Mouse (Mus musculus) Patski (cell line): ENCODE data around the gene Gm9944. TPM values are rescaled to one million over a fixed set of nuclear protein-coding genes. Genes with fewer than 3 reads are reported as not detected.

ENCODE experiments used
- ATAC-seq: fragments of 100-300 bp; one replicate; pipeline ENCODE4 v1.8.0; 2021
- CTCF ChIA-PET: fragments of 350-600 bp; sonication (Branson Sonifier 250); formaldehyde crosslinking; loops from one replicate; lab custom pipeline; 2022; ENCODE audit warnings: inconsistent platforms; lab: Charles Lee
- POLR2A ChIA-PET: fragments of 350-600 bp; sonication (Branson Sonifier 250); formaldehyde crosslinking; loops from one replicate; lab custom pipeline; 2022; ENCODE audit warnings: antibody characterized with exemption, inconsistent platforms; lab: Charles Lee
- DNase-seq: peaks from one replicate; pipeline ENCODE4 v3.0.0-alpha.2; 2011; ENCODE audit warnings: low read depth, low spot score
- H3K27me3 ChIP-seq: fragments of 371-371 bp; one replicate; pipeline ENCODE4 v1.5.1; 2021
- CTCF ChIP-seq: fragments of 100-300 bp; IDR thresholded peaks from one replicate; pipeline ENCODE4 v1.5.1; 2021
- in situ Hi-C: fragments of 300-500 bp; cut with MboI; formaldehyde crosslinking; loops from 3 replicates; pipeline ENCODE4 v1.11.1; 2018; ENCODE audit warnings: low pct_unique_long_range_greater_than_20kb, mixed read lengths
- polyA plus RNA-seq: library from polyadenylated mRNA; unstranded; gene quantifications from one replicate; pipeline ENCODE4 v1.2.3, GENCODE M21; 2021

Gm9944 gene
- polyA plus RNA-seq, 1 experiment from 2014 or later: not detected

DNA sequence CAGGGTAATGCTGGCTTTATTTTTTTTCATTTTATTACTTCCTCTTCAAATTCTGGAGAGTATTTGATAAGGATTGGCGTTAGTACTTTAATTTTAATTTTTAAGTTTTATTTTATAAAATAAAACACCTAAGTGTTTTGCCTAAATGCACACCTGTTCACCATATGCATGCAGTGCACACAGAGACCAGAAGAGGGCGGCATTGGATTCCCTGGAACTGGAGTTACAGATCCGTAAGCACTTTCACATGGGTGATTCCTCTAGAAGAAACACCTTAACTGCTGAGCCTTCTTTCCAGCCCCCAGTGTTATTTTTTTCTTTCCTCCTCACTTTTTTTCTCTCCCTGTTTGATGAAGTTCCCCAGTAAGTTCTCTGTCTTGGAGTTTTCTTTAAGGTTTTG is 24.2 kb downstream of the Gm9944 start:
- no peaks in the 10 kb centered on the region for H3K27me3 ChIP-seq
- CTCF ChIA-PET: interaction anchor here (0.7 to 1.4 kb wide), 6 partner anchors 8 to 78 kb away, joined by 3 to 9 read pairs (median 3); no protein-coding TSS in a partner anchor
- DNase-seq (no peak), ATAC-seq (no peak)
- TF ChIP-seq CTCF: peak; percentile 87
- in situ Hi-C loops: loop anchor here (5.0 kb wide), 1 partner anchor 78 kb away; no protein-coding TSS in a partner anchor
- POLR2A ChIA-PET: no interaction called here

DNA sequence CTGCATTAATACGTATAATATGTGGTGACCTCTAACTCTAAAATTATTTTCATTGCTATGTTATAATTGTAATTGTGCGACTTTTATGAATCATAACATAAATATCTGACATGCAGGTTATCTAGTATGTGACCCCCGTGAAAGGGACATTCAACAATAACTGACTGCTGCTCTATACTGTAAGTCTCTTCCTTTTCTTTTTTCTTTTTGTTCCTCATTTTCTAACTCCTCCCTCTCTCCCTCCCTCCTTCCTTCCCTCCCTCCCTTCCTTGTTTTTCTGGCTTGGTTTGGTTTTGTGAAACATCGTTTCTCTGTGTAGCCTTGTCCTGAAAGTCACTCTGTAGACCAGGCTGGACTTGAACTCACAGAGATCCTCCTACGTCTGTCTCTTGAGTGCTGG is 28.5 kb downstream of the Gm9944 start:
- DNase-seq (no peak), ATAC-seq (no peak)
- in situ Hi-C loops: loop anchor here (25.0 kb wide), 1 partner anchor 888 kb away; the partner anchor contains the start of gene Tnfrsf8
- no peaks in the 10 kb centered on the region for H3K27me3 ChIP-seq
- no peak for TF ChIP-seq CTCF
- CTCF ChIA-PET: no interaction called here
- POLR2A ChIA-PET: no interaction called here

DNA sequence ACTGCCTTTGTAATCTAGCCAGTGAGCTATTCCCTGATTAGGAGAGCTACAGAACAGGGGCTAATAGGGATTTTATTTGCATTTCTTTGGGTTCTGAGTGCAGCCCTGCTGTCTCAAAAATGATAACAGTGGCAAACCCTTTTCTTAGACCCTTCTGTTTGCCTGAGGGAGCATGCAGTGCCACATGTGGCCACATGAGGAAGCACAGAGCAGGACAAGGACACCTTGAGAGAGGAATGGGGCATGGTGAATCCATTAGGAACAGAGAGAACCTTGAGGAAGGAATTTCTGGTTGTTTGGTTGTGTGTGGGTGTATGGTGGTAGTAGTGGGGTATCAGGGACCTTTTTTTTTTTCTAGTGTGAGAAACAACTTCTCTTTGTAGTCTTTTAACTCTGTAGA is 32.5 kb downstream of the Gm9944 start:
- no peaks in the 10 kb centered on the region for H3K27me3 ChIP-seq
- POLR2A ChIA-PET: no interaction called here
- peak; percentile 53 for TF ChIP-seq CTCF
- in situ Hi-C loops: loop anchor here (25.0 kb wide), 1 partner anchor 892 kb away; the partner anchor contains the start of gene Tnfrsf8
- ATAC-seq (no peak), DNase-seq (no peak)
- CTCF ChIA-PET: interaction anchor here (1.2 kb wide), 1 partner anchor 9 kb away, joined by 3 read pairs; no protein-coding TSS in a partner anchor

DNA sequence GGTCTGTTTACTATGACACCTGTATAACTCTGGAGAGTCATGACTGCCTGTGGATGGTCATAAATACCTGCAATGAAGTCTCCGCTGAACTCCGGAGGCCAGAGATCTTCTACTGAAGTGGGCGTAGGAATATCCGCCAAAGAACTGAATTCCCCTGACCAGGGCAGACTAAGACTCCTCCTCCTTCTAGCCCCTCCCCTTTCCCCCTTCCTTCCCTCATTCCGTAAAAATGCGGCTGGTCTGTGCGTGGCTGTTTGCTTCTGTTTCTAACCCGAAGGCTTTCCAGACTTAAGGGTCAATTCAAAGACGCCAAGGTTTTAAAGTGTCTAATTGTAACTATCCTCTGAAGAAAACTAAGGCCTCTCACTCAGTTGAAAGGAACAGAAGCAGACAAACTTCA is 44.8 kb downstream of the Gm9944 start, which contains the start of gene Pramef12:
Pramef12 (minus strand) TSS at position 175 of the 400 bp plus-strand sequence.
- ChIA-PET CTCF (no interaction called here), POLR2A (no interaction called here)
- in situ Hi-C loops: loop anchor here (25.0 kb wide), 1 partner anchor 904 kb away; the partner anchor contains the start of gene Tnfrsf8
- no peak for DNase-seq
- no peak for ATAC-seq
- no peak for TF ChIP-seq CTCF
- no peaks in the 10 kb centered on the region for H3K27me3 ChIP-seq

DNA sequence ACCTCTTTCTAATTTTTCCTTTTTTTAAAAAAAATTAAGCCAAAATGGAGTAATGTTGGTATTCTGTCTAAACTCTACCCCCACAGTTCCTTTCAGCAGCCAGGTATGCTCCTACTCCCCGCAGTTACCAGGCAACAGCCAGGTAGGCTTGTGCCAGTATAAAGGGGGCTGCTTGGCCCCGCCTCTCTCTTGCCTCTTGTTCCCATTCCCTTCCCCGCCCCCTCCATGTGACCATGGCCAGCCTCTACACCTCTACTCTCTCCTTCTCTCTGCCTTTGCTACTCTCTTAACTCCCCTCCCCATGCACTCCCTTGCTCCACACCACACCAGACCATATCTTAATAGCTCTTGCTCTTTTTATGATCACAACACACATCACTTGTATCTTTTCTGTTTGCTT is 46.9 kb downstream of the Gm9944 start:
- DNase-seq: no peak
- in situ Hi-C loops: loop anchor here (25.0 kb wide), 1 partner anchor 906 kb away; the partner anchor contains the start of gene Tnfrsf8
- POLR2A ChIA-PET: no interaction called here
- no peaks in the 10 kb centered on the region for H3K27me3 ChIP-seq
- no peak for ATAC-seq
- TF ChIP-seq CTCF: no peak
- CTCF ChIA-PET: no interaction called here

DNA sequence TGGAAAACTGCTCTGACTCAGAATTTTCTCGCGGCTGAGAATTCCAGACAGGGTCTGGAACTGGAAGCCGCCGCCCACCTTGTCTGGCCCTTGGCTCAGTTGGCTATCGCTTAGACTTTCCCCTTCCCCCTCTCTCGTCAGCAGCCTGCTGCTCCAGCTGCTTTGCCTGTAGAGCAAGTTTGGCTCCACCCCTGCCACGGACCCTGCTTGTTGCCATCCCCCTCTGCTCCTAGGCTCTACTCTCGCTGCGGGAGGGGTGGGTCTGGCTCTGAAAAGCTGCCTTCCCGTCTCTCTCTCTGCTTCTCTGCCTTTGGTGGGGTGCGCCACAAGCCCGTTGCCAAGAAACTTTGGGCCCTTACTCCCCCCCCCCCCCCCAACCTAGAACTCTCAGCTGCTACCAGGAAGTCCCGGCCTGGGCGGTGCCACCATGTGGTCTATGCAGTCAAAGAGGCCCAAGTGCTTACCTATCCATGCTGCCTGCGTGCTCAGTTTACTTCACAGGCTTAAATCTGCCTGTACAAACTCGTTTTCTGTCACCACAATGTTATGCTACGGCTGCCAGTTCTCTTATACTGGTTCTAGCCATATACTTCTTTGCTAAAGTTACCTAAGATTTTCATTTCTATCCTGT is 48.5 kb downstream of the Gm9944 start:
- CTCF ChIA-PET: no interaction called here
- no peak for DNase-seq
- POLR2A ChIA-PET: no interaction called here
- ATAC-seq: no peak
- no peaks in the 10 kb centered on the region for H3K27me3 ChIP-seq
- in situ Hi-C loops: loop anchor here (25.0 kb wide), 1 partner anchor 908 kb away; the partner anchor contains the start of gene Tnfrsf8
- TF ChIP-seq CTCF: no peak

Other genes starting within 250 kb of the Gm9944 start
- gene C87977, start 240.0 kb downstream of the Gm9944 start, polyA plus RNA-seq: not detected
- gene Pramel5, start 172.8 kb downstream of the Gm9944 start, polyA plus RNA-seq: not detected
- not detected for gene Gm13128, start 123.1 kb downstream of the Gm9944 start, polyA plus RNA-seq
- 0.04 TPM for gene Gm13119, start 95.4 kb downstream of the Gm9944 start, polyA plus RNA-seq
- gene Pramef20, start 75.4 kb downstream of the Gm9944 start, polyA plus RNA-seq: not detected
- gene Pramef12, start 44.9 kb downstream of the Gm9944 start, polyA plus RNA-seq: 0.04 TPM
- gene 1700012P22Rik, start 14.5 kb downstream of the Gm9944 start, polyA plus RNA-seq: not detected
- gene Aadacl3, start 10.4 kb upstream of the Gm9944 start, polyA plus RNA-seq: not detected
- gene 9430007A20Rik, start 66.5 kb upstream of the Gm9944 start, polyA plus RNA-seq: not detected
- not detected for gene Gm13124, start 111.8 kb upstream of the Gm9944 start, polyA plus RNA-seq
- gene Aadacl4, start 160.4 kb upstream of the Gm9944 start, polyA plus RNA-seq: not detected
- gene Gm436, start 233.1 kb upstream of the Gm9944 start, polyA plus RNA-seq: not detected